Mouse (Mus musculus): ENCODE data around the gene Ckb.

Gene Ckb

GRCm38 (mm10) chr12:111691346-111691872 is 19.3 kb upstream of the Ckb start:
- peak; percentile 83 for DNase-seq (ENCODE audit: low spot score)

- no peak for DNase-seq (ENCODE audit: low spot score)
These were observed 17.3 kb upstream of the Ckb start for GRCm38 (mm10) chr12:111689426-111689825.

- DNase-seq (ENCODE audit: low spot score), result no peak
These were observed 15.9 kb upstream of the Ckb start for GRCm38 (mm10) chr12:111688069-111688428.

- peak; percentile 42 for DNase-seq (ENCODE audit: low spot score)
These were observed 15.4 kb upstream of the Ckb start for GRCm38 (mm10) chr12:111687350-111688068.

- no peak for DNase-seq (ENCODE audit: low spot score)
These were observed 14.3 kb upstream of the Ckb start for GRCm38 (mm10) chr12:111686390-111686789.

- no peak for DNase-seq (ENCODE audit: low spot score)
These were observed 10.7 kb upstream of the Ckb start for GRCm38 (mm10) chr12:111682806-111683205.

- peak; percentile 3 for DNase-seq (ENCODE audit: low spot score)
These were observed 9.9 kb upstream of the Ckb start for GRCm38 (mm10) chr12:111682003-111682402.

- DNase-seq (ENCODE audit: low spot score), result no peak
These were observed 9.2 kb upstream of the Ckb start for GRCm38 (mm10) chr12:111681305-111681704.

GRCm38 (mm10) chr12:111680661-111681060 is 8.5 kb upstream of the Ckb start:
- DNase-seq (ENCODE audit: low spot score), result no peak

- peak; percentile 3 for DNase-seq (ENCODE audit: low spot score)
These were observed 6.9 kb upstream of the Ckb start for GRCm38 (mm10) chr12:111678997-111679396.

- DNase-seq (ENCODE audit: low spot score), result peak; percentile 5
These were observed 6.5 kb upstream of the Ckb start for GRCm38 (mm10) chr12:111678670-111678933.

GRCm38 (mm10) chr12:111677882-111678669 is 5.9 kb upstream of the Ckb start, which contains the start of gene Trmt61a:
TSS of gene Trmt61a (plus strand) at chr12:111678105.
- peak; percentile 98 for DNase-seq (ENCODE audit: low spot score)

- DNase-seq (ENCODE audit: low spot score), result peak; percentile 2
These were observed 5.3 kb upstream of the Ckb start for GRCm38 (mm10) chr12:111677421-111677820.

- DNase-seq (ENCODE audit: low spot score), result no peak
These were observed 3.9 kb upstream of the Ckb start for GRCm38 (mm10) chr12:111675797-111676580.

GRCm38 (mm10) chr12:111674850-111675486 is 2.8 kb upstream of the Ckb start:
- DNase-seq (ENCODE audit: low spot score), result peak; percentile 3

GRCm38 (mm10) chr12:111672581-111672980 is 443 bp upstream of the Ckb start:
- no peak for DNase-seq (ENCODE audit: low spot score)

- peak; percentile 79 for DNase-seq (ENCODE audit: low spot score)
These were observed 671 bp downstream of the Ckb start for GRCm38 (mm10) chr12:111671431-111671902.

GRCm38 (mm10) chr12:111670976-111671375 is 1.2 kb downstream of the Ckb start:
- DNase-seq (ENCODE audit: low spot score), result no peak

- DNase-seq (ENCODE audit: low spot score), result no peak
These were observed 1.7 kb downstream of the Ckb start for GRCm38 (mm10) chr12:111670371-111670971.

GRCm38 (mm10) chr12:111669961-111670360 is 2.2 kb downstream of the Ckb start:
- DNase-seq (ENCODE audit: low spot score), result no peak

- no peak for DNase-seq (ENCODE audit: low spot score)
These were observed 2.9 kb downstream of the Ckb start for GRCm38 (mm10) chr12:111669000-111669788.
